ENCODE assay signal across 21 mouse cellular contexts in the genomic region with DNA sequence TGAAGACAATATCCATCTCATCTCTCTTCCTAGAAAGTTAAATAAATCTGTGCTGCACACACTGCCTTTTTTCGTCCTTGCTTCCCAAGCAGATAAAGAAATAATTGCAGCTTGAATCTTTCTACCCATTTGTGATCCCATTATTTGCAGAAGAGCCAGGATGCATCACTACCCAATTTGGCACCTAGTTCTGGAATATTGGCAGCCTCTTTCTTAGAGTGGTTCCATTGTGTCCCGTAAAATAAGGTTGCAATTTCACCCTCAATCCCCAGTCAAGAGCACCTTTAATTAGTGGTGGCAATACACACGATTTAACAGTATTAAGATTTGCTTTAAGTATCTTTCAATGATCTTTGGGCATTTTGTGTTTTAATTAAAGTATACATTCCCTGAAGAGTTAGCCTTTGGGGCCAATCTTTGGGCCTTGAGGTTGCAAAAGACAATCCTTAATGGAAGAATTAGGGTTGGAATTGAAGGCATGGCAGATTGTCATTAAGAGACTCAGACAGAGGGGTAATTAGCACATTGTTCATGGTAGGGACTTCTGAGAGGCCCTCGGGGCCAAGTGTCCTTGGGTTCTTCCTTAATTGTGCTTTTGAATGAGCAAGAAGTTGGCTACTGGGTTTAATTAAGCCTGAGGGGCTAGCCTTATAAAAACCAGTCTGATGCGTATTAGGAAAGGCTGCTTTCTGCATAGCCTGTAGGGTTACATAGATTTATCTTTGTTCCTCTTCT. TPM values are rescaled to one million over a fixed set of nuclear protein-coding genes. Genes with fewer than 3 reads are reported as not detected.
A peak's percentile ranks its signal among the peaks of the same experiment; 100 is the strongest.
DNase-seq lines count a peak whose midpoint lies in the region; ATAC-seq and TF ChIP-seq lines count a peak whose summit lies in the region.
"Had no signal": no experiment of that assay in that cellular context is flagged by ENCODE, and none has a peak within 500 bp of the region (broad histone marks: within the 10 kb centered on the region; RNA-seq: fewer than 3 reads in every experiment).

No protein-coding gene starts in this region.

- no peak overlapping the region for H3K27ac ChIP-seq in forebrain, embryonic 12.5 days
- no peak overlapping the region for H3K27ac ChIP-seq in forebrain, embryonic 15.5 days (replicated peaks)
- H3K27ac ChIP-seq in midbrain, embryonic 12.5 days (replicated peaks) = no peak overlapping the region
- H3K27ac ChIP-seq in midbrain, embryonic 14.5 days (replicated peaks; ENCODE audit: low read depth, low read length) = no peak overlapping the region
- H3K27ac ChIP-seq: embryonic facial prominence, embryonic 13.5 days; heart, adult 2 months; hindbrain, embryonic 10.5 days; hindbrain, embryonic 14.5 days; intestine, embryonic 15.5 days had no signal

- no peak for TF ChIP-seq CTCF in brain, embryonic 14.5 days (IDR thresholded peaks at IDR 0.05; ENCODE audit: borderline replicate concordance, extremely low read depth, insufficient read depth, insufficient read length)

- WGBS in forebrain, embryonic 12.5 days = 28% methylated on average over 5 of the region's 5 CpGs
- WGBS in forebrain, embryonic 15.5 days = 15% methylated on average over 5 of the region's 5 CpGs
- 58% methylated on average over 5 of the region's 5 CpGs for WGBS in midbrain, embryonic 12.5 days
- 63% methylated on average over 5 of the region's 5 CpGs for WGBS in midbrain, embryonic 14.5 days

- no peak overlapping the region for H3K4me3 ChIP-seq in forebrain, embryonic 12.5 days (replicated peaks)
- no peak overlapping the region for H3K4me3 ChIP-seq in forebrain, embryonic 15.5 days
- H3K4me3 ChIP-seq in midbrain, embryonic 12.5 days = no peak overlapping the region
- no peak overlapping the region for H3K4me3 ChIP-seq in midbrain, embryonic 14.5 days (replicated peaks; ENCODE audit: low read depth, low read length)
- H3K4me3 ChIP-seq: embryonic facial prominence, embryonic 13.5 days; heart, adult 2 months; heart, embryonic 12.5 days; hindbrain, embryonic 10.5 days; intestine, embryonic 15.5 days had no signal

- no peak overlapping the region for H3K9ac ChIP-seq in forebrain, embryonic 12.5 days
- no peak overlapping the region for H3K9ac ChIP-seq in forebrain, embryonic 15.5 days (replicated peaks)
- no peak overlapping the region for H3K9ac ChIP-seq in midbrain, embryonic 12.5 days (replicated peaks)
- H3K9ac ChIP-seq in midbrain, embryonic 14.5 days (replicated peaks; ENCODE audit: low read length) = no peak overlapping the region
- H3K9ac ChIP-seq: embryonic facial prominence, embryonic 13.5 days; heart, embryonic 12.5 days; hindbrain, embryonic 14.5 days; intestine, embryonic 15.5 days had no signal

- TF ChIP-seq POLR2A in brain, embryonic 14.5 days (IDR thresholded peaks at IDR 0.05; ENCODE audit: borderline replicate concordance, extremely low read depth, insufficient read depth, insufficient read length, poor library complexity, severe bottlenecking) = no peak

- ATAC-seq in forebrain, embryonic 12.5 days (ENCODE audit: low FRiP score) = peak; percentile 66; the same call in 1 of the 2 replicates
- no peak; the same call in 1 of the 2 replicates for ATAC-seq in forebrain, embryonic 15.5 days (replicated peaks)
- ATAC-seq in midbrain, embryonic 12.5 days (ENCODE audit: low FRiP score, low read depth) = peak; percentile 27; the same call in 1 of the 2 replicates
- ATAC-seq in midbrain, embryonic 14.5 days (ENCODE audit: low FRiP score, low TSS enrichment) = no peak
- ATAC-seq: intestine, embryonic 15.5 days had no signal

- H3K4me1 ChIP-seq in forebrain, embryonic 12.5 days = peaks cover 11% of the 10 kb centered on the region
- H3K4me1 ChIP-seq in forebrain, embryonic 15.5 days = peaks cover 29% of the 10 kb centered on the region
- H3K4me1 ChIP-seq in midbrain, embryonic 12.5 days = peaks cover 8% of the 10 kb centered on the region
- peaks cover 11% of the 10 kb centered on the region for H3K4me1 ChIP-seq in midbrain, embryonic 14.5 days (ENCODE audit: control insufficient read depth, insufficient read depth, low read length)

- H3K36me3 ChIP-seq in forebrain, embryonic 12.5 days (replicated peaks) = no peaks in the 10 kb centered on the region
- no peaks in the 10 kb centered on the region for H3K36me3 ChIP-seq in forebrain, embryonic 15.5 days
- H3K36me3 ChIP-seq in midbrain, embryonic 12.5 days = no peaks in the 10 kb centered on the region
- H3K36me3 ChIP-seq in midbrain, embryonic 14.5 days (ENCODE audit: control insufficient read depth, insufficient read depth, low read length) = no peaks in the 10 kb centered on the region
- H3K36me3 ChIP-seq: embryonic facial prominence, embryonic 13.5 days; heart, embryonic 12.5 days; hindbrain, embryonic 10.5 days; intestine, embryonic 15.5 days had no signal

- no peak overlapping the region for H3K4me2 ChIP-seq in forebrain, embryonic 12.5 days
- no peak overlapping the region for H3K4me2 ChIP-seq in forebrain, embryonic 15.5 days (replicated peaks)
- no peak overlapping the region for H3K4me2 ChIP-seq in midbrain, embryonic 12.5 days (replicated peaks)
- no peak overlapping the region for H3K4me2 ChIP-seq in midbrain, embryonic 14.5 days (ENCODE audit: low read length)
- H3K4me2 ChIP-seq: embryonic facial prominence, embryonic 13.5 days; heart, embryonic 12.5 days; hindbrain, embryonic 14.5 days; intestine, embryonic 15.5 days had no signal

- no peaks in the 10 kb centered on the region for H3K27me3 ChIP-seq in forebrain, embryonic 12.5 days
- no peaks in the 10 kb centered on the region for H3K27me3 ChIP-seq in forebrain, embryonic 15.5 days
- H3K27me3 ChIP-seq in midbrain, embryonic 12.5 days = no peaks in the 10 kb centered on the region
- H3K27me3 ChIP-seq in midbrain, embryonic 14.5 days (ENCODE audit: control insufficient read depth, insufficient read depth, low read length) = no peaks in the 10 kb centered on the region
- H3K27me3 ChIP-seq: CH12.LX; embryonic facial prominence, embryonic 13.5 days; heart, embryonic 12.5 days; intestine, embryonic 15.5 days had no signal

- no peak for DNase-seq in midbrain, embryonic 14.5 days
- DNase-seq in brain, embryonic 14.5 days (ENCODE audit: low read depth) = peak; percentile 82
- DNase-seq in retina, embryonic 14.5 days (ENCODE audit: low spot score) = peak; percentile 46
- DNase-seq in c-Kit-positive CD71-positive TER-119-positive erythroid progenitor cells, embryonic 14.5 days (ENCODE audit: low spot score) = no peak
- no peak for DNase-seq in yolk sac, embryonic 10.5 days (ENCODE audit: low spot score)
- DNase-seq: adrenal gland, adult 2 months; adrenal gland, postnatal 25 days; cerebellum, adult 11-12 months; cerebellum, adult 9-10 months; cerebellum, postnatal 25 days; gastrocnemius, postnatal 14 days; heart, adult 2 months had no signal

- H3K9me3 ChIP-seq in forebrain, embryonic 12.5 days = no peaks in the 10 kb centered on the region
- H3K9me3 ChIP-seq in forebrain, embryonic 15.5 days = no peaks in the 10 kb centered on the region
- H3K9me3 ChIP-seq in midbrain, embryonic 12.5 days = no peaks in the 10 kb centered on the region
- H3K9me3 ChIP-seq in midbrain, embryonic 14.5 days (ENCODE audit: control insufficient read depth, low read length) = no peaks in the 10 kb centered on the region
- H3K9me3 ChIP-seq: embryonic facial prominence, embryonic 13.5 days; heart, embryonic 12.5 days; hindbrain, embryonic 10.5 days; intestine, embryonic 15.5 days had no signal

RNA-seq across cellular contexts. Expression of a gene that starts 14.9 kb away (rescaled TPM):
- 20.7 and 20.8 TPM in 2 replicates for polyA plus RNA-seq in forebrain, embryonic 12.5 days (2016; fragmentation: Nextera tagmentation; extraction: Ambion mirVana)
- 12.6 and 16.0 TPM in 2 replicates for polyA plus RNA-seq in forebrain, embryonic 15.5 days (2015; fragmentation: Nextera tagmentation; extraction: Ambion mirVana)
- 6.8 and 7.0 TPM in 2 replicates for polyA plus RNA-seq in midbrain, embryonic 12.5 days (2016; fragmentation: Nextera tagmentation; extraction: Ambion mirVana)
- 4.8 and 6.1 TPM in 2 replicates for polyA plus RNA-seq in midbrain, embryonic 14.5 days (2014; fragmentation: Nextera tagmentation; extraction: Ambion mirVana)
- polyA plus RNA-seq in brain, embryonic 14.5 days (2012; rRNA removed) = 12.5 and 14.0 TPM in 2 replicates

Comparison
In these comparisons a context has a peak if more than half of its experiments do, and no peak if none do; other contexts are left out.
1. ATAC-seq: peak in forebrain, embryonic 12.5 days (single experiment) and midbrain, embryonic 12.5 days (single experiment); none in forebrain, embryonic 15.5 days (single experiment) and midbrain, embryonic 14.5 days (single experiment).
2. DNase-seq: peak in brain, embryonic 14.5 days (single experiment) and retina, embryonic 14.5 days (single experiment); none in midbrain, embryonic 14.5 days (single experiment), c-Kit-positive CD71-positive TER-119-positive erythroid progenitor cells, embryonic 14.5 days (single experiment) and yolk sac, embryonic 10.5 days (single experiment).